Mouse (Mus musculus): ENCODE results near the gene Kcnj12.

- no peak for TF ChIP-seq CTCF (IDR thresholded peaks at IDR 0.05; ENCODE audit: extremely low read depth, insufficient read depth, insufficient read length, insufficient replicate concordance)
- TF ChIP-seq POLR2A (IDR thresholded peaks at IDR 0.05; ENCODE audit: low read depth, low read length): no peak
Measured at GRCm38 (mm10) chr11:61005345-61005744, 17.0 kb upstream of the Kcnj12 start.
